Mouse (Mus musculus) liver, adult 2 months (tissue): Measurements from ENCODE around the gene Fam32a. TPM values are rescaled to one million over a fixed set of nuclear protein-coding genes. Genes with fewer than 3 reads are reported as not detected.

Experiments
- DNase-seq: peaks from one replicate; pipeline ENCODE4 v3.0.0-alpha.2; 2011; ENCODE audit warnings: low read depth, low spot score; ENCODE audit errors: extremely low read depth
- H3K27ac ChIP-seq: fragments of 200-500 bp; replicated peaks from 2 replicates; pipeline ENCODE4 v1.5.1; 2012; ENCODE audit warnings: low read depth, mild to moderate bottlenecking, control low read depth, inconsistent platforms, low read length; ENCODE audit not compliant: insufficient read depth
- H3K27me3 ChIP-seq: fragments of 200-500 bp; 2 replicates; pipeline ENCODE4 v1.6.1; 2012; ENCODE audit warnings: mild to moderate bottlenecking, moderate library complexity, low read length, inconsistent platforms; ENCODE audit not compliant: control insufficient read depth, insufficient read depth
- H3K36me3 ChIP-seq: fragments of 200-500 bp; 2 replicates; pipeline ENCODE4 v1.6.1; 2012; ENCODE audit warnings: low read length, inconsistent platforms; ENCODE audit not compliant: control insufficient read depth, insufficient read depth
- H3K4me1 ChIP-seq: fragments of 200-500 bp; 2 replicates; pipeline ENCODE4 v1.6.1; 2011; ENCODE audit warnings: low read length; ENCODE audit not compliant: control insufficient read depth, insufficient read depth
- H3K4me3 ChIP-seq: fragments of 200-500 bp; 2 replicates; pipeline ENCODE4 v1.5.1; 2011; ENCODE audit warnings: low read depth, mild to moderate bottlenecking, control low read depth, low read length, moderate library complexity; ENCODE audit not compliant: insufficient read depth
- H3K79me2 ChIP-seq: fragments of 200-500 bp; 2 replicates; pipeline ENCODE4 v1.6.1; 2012; ENCODE audit warnings: inconsistent platforms, mild to moderate bottlenecking, low read length, moderate library complexity; ENCODE audit not compliant: control insufficient read depth, insufficient read depth
- H3K9ac ChIP-seq: fragments of 200-500 bp; 2 replicates; pipeline ENCODE4 v1.6.1; 2012; ENCODE audit warnings: low read depth, mild to moderate bottlenecking, control low read depth, inconsistent platforms, low read length
- CTCF ChIP-seq: fragments of 200-500 bp; IDR thresholded peaks from 2 replicates; pipeline ENCODE4 v1.5.1; 2011; ENCODE audit warnings: low read depth, low read length, control low read depth
- POLR2A ChIP-seq: fragments of 200-500 bp; IDR thresholded peaks from 2 replicates; pipeline ENCODE4 v1.6.1; 2011; ENCODE audit warnings: low read length, control low read depth; ENCODE audit not compliant: insufficient read depth; ENCODE audit errors: extremely low read depth
- WGBS: fragments of 180-500 bp; shearing (Covaris S2); methylation state at CpG from one replicate; pipeline ENCODE4 v1.1.7; 2018; 5-methylcytosine and 5-hydroxymethylcytosine counted together
- polyA plus RNA-seq: library from polyadenylated mRNA; depleted of rRNA; stranded (reverse); fragments of >200 nt; gene quantifications from 2 replicates; pipeline ENCODE4 v1.2.3, GENCODE M21; 2012; rRNA removed
- total RNA-seq: library from RNA; depleted of rRNA; stranded (reverse); fragments of >200 nt; gene quantifications from 2 replicates; pipeline ENCODE4 v1.2.3, GENCODE M21; 2014; rRNA removed

Fam32a gene
- total and polyA plus RNA-seq, 2 experiments = 18.8 to 28.6 TPM

GRCm38 (mm10) chr8:72273111-72273770 is 53.7 kb downstream of the Fam32a start:
- H3K4me3 ChIP-seq = no peak overlapping the region
- no peak overlapping the region for H3K27ac ChIP-seq
- no peaks in the 10 kb centered on the region for H3K27me3 ChIP-seq
- no peaks in the 10 kb centered on the region for H3K79me2 ChIP-seq
- H3K4me1 ChIP-seq = no peaks in the 10 kb centered on the region
- no peak for TF ChIP-seq CTCF
- no peak for TF ChIP-seq POLR2A
- DNase-seq = no peak
- 93% methylated on average over 1 of the region's 1 CpGs for WGBS
- no peak overlapping the region for H3K9ac ChIP-seq
- H3K36me3 ChIP-seq = no peaks in the 10 kb centered on the region

DNA sequence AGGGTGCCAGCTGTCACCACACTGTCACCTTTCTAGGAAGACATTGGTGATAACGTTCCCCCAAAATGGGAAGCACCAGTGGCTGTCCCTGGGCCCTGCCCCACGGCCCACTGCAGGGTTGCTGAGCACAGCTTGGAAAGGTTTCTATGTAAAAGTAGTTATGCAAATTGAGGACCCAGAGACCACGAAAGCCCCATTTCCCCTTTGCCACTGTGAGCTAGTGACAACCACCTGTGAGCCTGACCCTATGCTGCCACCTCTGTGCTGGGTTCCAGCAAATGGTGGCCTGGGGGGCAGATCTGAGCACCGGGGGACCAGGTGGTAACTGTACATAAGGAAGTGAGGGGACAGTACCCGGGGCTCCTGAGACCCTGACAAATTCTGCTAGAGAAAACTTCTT is 54.3 kb downstream of the Fam32a start:
- no peak overlapping the region for H3K27ac ChIP-seq
- H3K4me1 ChIP-seq = no peaks in the 10 kb centered on the region

More for the DNA sequence above, 54.3 kb downstream of the Fam32a start:
- DNase-seq = no peak
- no peak for TF ChIP-seq POLR2A
- TF ChIP-seq CTCF = no peak
- WGBS = 82% methylated on average over 5 of the region's 5 CpGs
- Histone ChIP-seq H3K9ac (no peak overlapping the region), H3K36me3 (no peaks in the 10 kb centered on the region), H3K27me3 (no peaks in the 10 kb centered on the region), H3K4me3 (no peak overlapping the region), H3K79me2 (no peaks in the 10 kb centered on the region)

Other genes starting within 250 kb of the Fam32a start
- 0.74 TPM in 2 replicates for gene Cyp4f18, start 210.1 kb upstream of the Fam32a start, total RNA-seq
- 0.36 and 1.2 TPM in 2 replicates for gene Cyp4f18, start 210.1 kb upstream of the Fam32a start, polyA plus RNA-seq
- gene Olfr372, start 178.5 kb upstream of the Fam32a start, total RNA-seq = not detected in 2 replicates
- gene Olfr372, start 178.5 kb upstream of the Fam32a start, polyA plus RNA-seq = not detected in 2 replicates
- gene Olfr373, start 136.6 kb upstream of the Fam32a start, total RNA-seq = not detected in 2 replicates
- not detected in 2 replicates for gene Olfr373, start 136.6 kb upstream of the Fam32a start, polyA plus RNA-seq
- gene Olfr374, start 112.7 kb upstream of the Fam32a start, total RNA-seq = not detected in 2 replicates
- not detected in 2 replicates for gene Olfr374, start 112.7 kb upstream of the Fam32a start, polyA plus RNA-seq
- gene Tpm4, start 84.8 kb upstream of the Fam32a start, total RNA-seq = 23.8 and 26.7 TPM in 2 replicates
- 6.9 and 10.1 TPM in 2 replicates for gene Tpm4, start 84.8 kb upstream of the Fam32a start, polyA plus RNA-seq
- gene Rab8a, start 58.5 kb upstream of the Fam32a start, total RNA-seq = 91.4 and 101 TPM in 2 replicates
- gene Rab8a, start 58.5 kb upstream of the Fam32a start, polyA plus RNA-seq = 27.5 and 61.4 TPM in 2 replicates
- gene Hsh2d, start 30.1 kb upstream of the Fam32a start, total RNA-seq = 0.07 and 0.18 TPM in 2 replicates
- gene Hsh2d, start 30.1 kb upstream of the Fam32a start, polyA plus RNA-seq = 0.07 and 0.11 TPM in 2 replicates
- 1.1 and 2.6 TPM in 2 replicates for gene Cib3, start 6.9 kb upstream of the Fam32a start, total RNA-seq
- 0.60 and 1.5 TPM in 2 replicates for gene Cib3, start 6.9 kb upstream of the Fam32a start, polyA plus RNA-seq
- gene Gm11034, start 6.1 kb upstream of the Fam32a start, total RNA-seq = not detected in 2 replicates
- not detected in 2 replicates for gene Gm11034, start 6.1 kb upstream of the Fam32a start, polyA plus RNA-seq
- 7.9 and 14.9 TPM in 2 replicates for gene Ap1m1, start 20.3 kb downstream of the Fam32a start, total RNA-seq
- 38.9 and 39.4 TPM in 2 replicates for gene Ap1m1, start 20.3 kb downstream of the Fam32a start, polyA plus RNA-seq
- 0.54 and 1.0 TPM in 2 replicates for gene Gm10282, start 85.5 kb downstream of the Fam32a start, total RNA-seq
- gene Gm10282, start 85.5 kb downstream of the Fam32a start, polyA plus RNA-seq = 0.37 and 0.42 TPM in 2 replicates
- 2.7 and 2.8 TPM in 2 replicates for gene Klf2, start 99.3 kb downstream of the Fam32a start, total RNA-seq
- gene Klf2, start 99.3 kb downstream of the Fam32a start, polyA plus RNA-seq = 4.4 and 6.0 TPM in 2 replicates
- 9.0 and 9.5 TPM in 2 replicates for gene Eps15l1, start 201.7 kb downstream of the Fam32a start, total RNA-seq
- gene Eps15l1, start 201.7 kb downstream of the Fam32a start, polyA plus RNA-seq = 8.7 and 13.0 TPM in 2 replicates
- gene Calr3, start 224.1 kb downstream of the Fam32a start, total RNA-seq = 2.2 and 3.1 TPM in 2 replicates
- gene Calr3, start 224.1 kb downstream of the Fam32a start, polyA plus RNA-seq = 0.54 TPM in 2 replicates
- gene 1700030K09Rik, start 224.2 kb downstream of the Fam32a start, total RNA-seq = 1.8 and 2.1 TPM in 2 replicates
- gene 1700030K09Rik, start 224.2 kb downstream of the Fam32a start, polyA plus RNA-seq = 2.5 and 3.6 TPM in 2 replicates